Mouse (Mus musculus): ENCODE measurements around the gene Olfr1392.

DNA sequence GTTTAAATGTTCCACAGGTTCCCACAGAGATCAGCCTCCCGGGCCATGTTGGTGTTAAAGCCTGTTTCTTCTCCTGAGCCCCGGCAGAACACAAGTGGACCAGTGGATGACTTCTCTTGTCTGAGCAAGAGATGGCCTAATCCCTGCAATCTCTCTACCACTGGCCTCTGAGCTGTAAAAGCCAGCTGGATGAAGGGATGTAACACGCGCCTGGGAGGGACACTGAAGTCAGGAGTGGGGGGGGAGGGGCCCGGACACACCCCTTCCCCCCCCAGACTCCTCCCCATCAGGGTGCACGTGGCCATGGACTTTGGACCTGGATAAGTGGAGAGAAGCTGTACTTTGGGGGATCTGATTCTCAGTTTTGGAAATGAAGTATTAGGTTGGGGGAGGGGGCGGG, 39.9 kb upstream of the Olfr1392 start:
- TF ChIP-seq POLR2A (IDR thresholded peaks at IDR 0.05; ENCODE audit: extremely low read depth, insufficient read depth, low read length) = peak; percentile 39; the same call in 1 of the 2 replicates
- no peak for TF ChIP-seq CTCF (IDR thresholded peaks at IDR 0.05; ENCODE audit: low read depth, low read length)
